Mouse (Mus musculus) E14TG2a.4 (cell line): ENCODE measurements around the gene Tmem104.

Source experiments
- H3K27me3 ChIP-seq: 2 replicates; pipeline ENCODE4 v1.6.1; 2014; ENCODE audit warnings: low read length, control low read depth; ENCODE audit not compliant: insufficient read depth
- H3K36me3 ChIP-seq: 2 replicates; pipeline ENCODE4 v1.6.1; 2014; ENCODE audit warnings: low read length, control low read depth; ENCODE audit not compliant: insufficient read depth
- H3K4me1 ChIP-seq: replicated peaks from 2 replicates; pipeline ENCODE4 v1.6.1; 2014; ENCODE audit warnings: low read depth, low read length, control low read depth
- H3K4me3 ChIP-seq: replicated peaks from 2 replicates; pipeline ENCODE4 v1.5.1; 2014; ENCODE audit warnings: mild to moderate bottlenecking, low read length
- H3K9me3 ChIP-seq: 2 replicates; pipeline ENCODE4 v1.6.1; 2014; ENCODE audit warnings: low read length, control low read depth
- CTCF ChIP-seq: conservative IDR thresholded peaks from 2 replicates; pipeline ENCODE4 v1.5.1; 2014; ENCODE audit warnings: low read length
- NANOG ChIP-seq: IDR thresholded peaks from 2 replicates; pipeline ENCODE4 v1.6.1; 2014; ENCODE audit warnings: borderline replicate concordance, low read length, mixed read lengths
- POU5F1 ChIP-seq: IDR thresholded peaks from 2 replicates; pipeline ENCODE4 v1.6.1; 2014; ENCODE audit warnings: low read length, borderline replicate concordance

Tmem104 gene

DNA sequence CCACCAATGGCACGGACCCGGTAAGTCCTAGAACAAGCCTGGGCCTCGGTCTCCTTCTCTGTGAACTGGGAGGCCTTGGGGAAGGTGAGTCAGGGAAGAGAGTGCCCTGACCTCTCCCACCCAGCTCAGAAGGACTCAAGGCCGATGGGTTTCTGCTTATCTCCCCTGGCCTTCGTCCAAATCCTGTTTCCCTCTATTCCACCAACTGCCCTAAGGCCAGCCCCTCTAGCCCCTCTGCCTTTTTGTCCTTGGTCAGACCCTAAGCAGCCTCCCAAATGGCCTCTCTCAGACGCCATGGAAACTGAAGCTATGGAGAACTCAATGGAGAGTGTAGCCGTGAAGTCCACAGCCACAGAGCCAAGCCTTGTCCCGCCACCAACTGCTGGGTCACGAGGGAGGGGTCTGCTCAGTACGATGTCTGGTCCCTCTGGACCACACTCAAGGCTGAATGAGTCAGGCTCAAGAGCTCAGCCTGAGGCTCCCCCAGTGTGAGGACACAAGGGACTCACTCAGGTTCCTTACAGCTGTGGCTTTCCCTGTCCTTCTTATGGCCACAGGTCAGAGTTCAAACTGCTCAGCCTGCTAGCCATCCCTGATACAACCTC, 85.7 kb downstream of the Tmem104 start:
- no peaks in the 10 kb centered on the region for H3K9me3 ChIP-seq
- peaks cover 32% of the 10 kb centered on the region for H3K36me3 ChIP-seq
- H3K4me3 ChIP-seq, result no peak overlapping the region
- peaks cover 11% of the 10 kb centered on the region for H3K27me3 ChIP-seq
- peaks cover 58% of the 10 kb centered on the region for H3K4me1 ChIP-seq
- TF ChIP-seq NANOG (no peak), CTCF (no peak), POU5F1 (no peak)

GRCm38 (mm10) chr11:115273735-115274134, 86.4 kb downstream of the Tmem104 start:
- TF ChIP-seq POU5F1 (no peak), CTCF (no peak), NANOG (no peak)
- Histone ChIP-seq H3K27me3 (peaks cover 3% of the 10 kb centered on the region; the same call in 1 of the 2 replicates), H3K4me1 (peaks cover 61% of the 10 kb centered on the region), H3K4me3 (no peak overlapping the region), H3K9me3 (no peaks in the 10 kb centered on the region), H3K36me3 (peaks cover 25% of the 10 kb centered on the region)

- H3K9me3 ChIP-seq, result no peaks in the 10 kb centered on the region
- peaks cover 57% of the 10 kb centered on the region for H3K4me1 ChIP-seq
- TF ChIP-seq CTCF (no peak), POU5F1 (no peak), NANOG (no peak)
- H3K36me3 ChIP-seq, result peaks cover 20% of the 10 kb centered on the region
- no peaks in the 10 kb centered on the region for H3K27me3 ChIP-seq
- no peak overlapping the region for H3K4me3 ChIP-seq
Observed at GRCm38 (mm10) chr11:115274178-115274577, 86.9 kb downstream of the Tmem104 start.

DNA sequence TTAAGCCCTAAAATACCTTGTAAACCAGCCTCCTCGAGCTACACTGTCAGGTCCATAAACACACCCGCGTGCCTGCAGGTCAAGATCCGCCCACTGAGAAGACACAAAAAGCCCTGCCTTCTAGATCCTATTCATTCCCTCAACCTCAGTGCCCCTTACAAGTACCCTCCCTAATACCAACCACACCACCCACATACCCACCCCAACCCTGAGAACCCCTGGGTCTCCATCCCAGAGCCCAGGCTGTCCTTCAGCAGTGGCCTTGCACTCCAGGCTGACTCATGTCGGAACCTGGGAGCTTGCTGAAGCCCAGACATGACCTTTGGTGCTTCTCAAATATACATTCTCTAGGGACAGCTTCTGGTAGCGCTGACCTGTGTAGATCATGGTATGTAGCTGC, 87.5 kb downstream of the Tmem104 start:
- Histone ChIP-seq H3K27me3 (no peaks in the 10 kb centered on the region), H3K36me3 (peaks cover 19% of the 10 kb centered on the region), H3K4me3 (no peak overlapping the region), H3K4me1 (peaks cover 54% of the 10 kb centered on the region), H3K9me3 (no peaks in the 10 kb centered on the region)
- TF ChIP-seq POU5F1, result no peak
- TF ChIP-seq NANOG, result no peak
- TF ChIP-seq CTCF, result no peak

- H3K4me1 ChIP-seq, result peaks cover 48% of the 10 kb centered on the region
- peaks cover 19% of the 10 kb centered on the region for H3K36me3 ChIP-seq
- H3K4me3 ChIP-seq, result no peak overlapping the region
- TF ChIP-seq CTCF (no peak), NANOG (no peak)
- no peaks in the 10 kb centered on the region for H3K27me3 ChIP-seq
- no peaks in the 10 kb centered on the region for H3K9me3 ChIP-seq
Observed at GRCm38 (mm10) chr11:115275509-115275908, 88.2 kb downstream of the Tmem104 start.

GRCm38 (mm10) chr11:115275954-115276353, 88.7 kb downstream of the Tmem104 start:
- H3K4me3 ChIP-seq, result peak overlapping the region; percentile 93
- peaks cover 43% of the 10 kb centered on the region for H3K4me1 ChIP-seq
- TF ChIP-seq POU5F1 (no peak), NANOG (no peak), CTCF (no peak)
- no peaks in the 10 kb centered on the region for H3K27me3 ChIP-seq
- peaks cover 16% of the 10 kb centered on the region for H3K36me3 ChIP-seq
- H3K9me3 ChIP-seq, result no peaks in the 10 kb centered on the region

DNA sequence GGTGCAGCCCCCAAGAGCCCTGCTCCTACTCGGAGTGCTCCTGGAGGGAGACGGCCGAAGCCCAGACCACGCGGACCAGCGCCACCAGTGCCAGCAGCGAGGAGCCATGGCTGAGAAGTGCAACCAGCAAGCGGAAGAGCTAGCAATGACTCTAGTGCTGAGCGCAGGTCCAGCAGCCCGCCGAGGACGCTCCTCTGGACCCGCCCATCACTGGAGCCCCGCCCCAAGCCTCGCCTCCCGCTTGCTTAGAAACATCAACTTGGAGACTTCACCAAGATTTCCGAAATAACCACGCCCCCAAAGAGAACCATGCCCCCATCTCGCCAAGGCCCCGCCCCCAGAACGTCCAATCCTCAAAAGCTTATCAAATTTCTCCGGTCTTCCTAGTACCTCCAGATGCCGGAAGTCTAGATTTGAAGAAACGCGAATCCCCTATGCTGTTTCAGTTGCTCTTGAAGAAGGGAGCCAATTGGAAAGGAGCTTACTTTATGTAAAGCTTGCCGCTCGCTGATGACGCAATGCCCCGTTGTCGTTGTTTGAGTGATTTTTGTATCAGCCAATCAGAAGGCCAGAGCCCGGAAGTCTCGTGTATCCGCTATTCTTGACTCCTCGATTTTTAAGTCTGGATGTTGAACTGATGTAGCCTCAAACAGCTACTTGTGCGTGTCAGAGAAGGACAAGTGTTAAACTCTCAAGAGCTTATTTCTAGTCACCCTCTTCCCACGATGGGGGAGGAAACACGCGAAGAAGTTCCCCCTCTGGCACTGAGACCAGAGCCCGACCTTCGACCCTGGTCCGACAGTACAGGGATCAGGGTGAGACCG, 89.7 kb downstream of the Tmem104 start, which contains the start of gene Fdxr:
Fdxr (minus strand) TSS at position 271 of the 824 bp plus-strand sequence.
- Histone ChIP-seq H3K4me3 (peak within 1 kb of the TSS; percentile 93), H3K4me1 (peaks cover 33% of the 10 kb centered on the region), H3K9me3 (no peaks in the 10 kb centered on the region), H3K36me3 (peaks cover 9% of the 10 kb centered on the region; the same call in 1 of the 2 replicates), H3K27me3 (no peaks in the 10 kb centered on the region)
- no peak for TF ChIP-seq NANOG
- TF ChIP-seq POU5F1, result no peak
- no peak for TF ChIP-seq CTCF

GRCm38 (mm10) chr11:115277604-115277975, 90.3 kb downstream of the Tmem104 start:
- Histone ChIP-seq H3K4me1 (peaks cover 30% of the 10 kb centered on the region), H3K4me3 (peak overlapping the region; percentile 93), H3K9me3 (no peaks in the 10 kb centered on the region), H3K36me3 (0 out of 2 replicates have a peak, but pooled peaks cover 3% of the 10 kb centered on the region), H3K27me3 (no peaks in the 10 kb centered on the region)
- TF ChIP-seq POU5F1, result no peak
- TF ChIP-seq CTCF, result no peak
- no peak for TF ChIP-seq NANOG
